Comparison of ENCODE assay signal across 8 mouse cellular contexts in the genomic region with DNA sequence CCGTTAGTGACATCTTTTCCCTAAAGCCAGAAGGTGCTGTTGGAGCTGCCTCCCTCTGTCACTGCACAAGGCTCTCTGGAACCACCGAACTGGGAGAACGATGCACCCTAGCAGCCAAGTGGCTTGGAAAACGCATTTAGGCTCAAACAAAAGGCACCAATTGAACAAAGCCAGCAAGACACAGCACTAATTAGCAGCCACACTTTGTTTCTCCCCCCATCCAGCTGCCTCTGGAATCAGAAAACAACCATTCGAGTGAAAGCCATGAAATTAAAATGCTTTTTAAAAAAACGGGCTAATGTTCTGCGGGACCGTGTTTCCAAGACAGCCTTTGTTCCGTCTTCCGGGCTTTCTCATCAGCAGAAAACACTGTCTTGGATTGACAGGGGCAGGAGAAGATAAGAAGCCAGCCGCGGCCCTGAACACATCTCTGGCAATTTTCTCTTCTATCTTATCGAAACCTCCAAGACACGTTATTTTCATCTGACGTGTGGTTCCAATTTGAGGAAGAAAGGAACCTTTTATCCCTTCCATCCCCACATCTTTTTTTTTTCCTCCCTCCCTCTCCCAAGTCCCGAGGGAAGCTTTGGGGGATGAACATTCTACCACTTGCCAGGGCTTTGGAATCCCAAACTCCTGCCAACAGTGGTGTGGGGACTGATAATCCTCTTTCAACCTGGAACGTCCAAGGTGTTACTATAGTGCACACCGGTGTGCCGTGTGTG. TPM values are rescaled to one million over a fixed set of nuclear protein-coding genes. Genes with fewer than 3 reads are reported as not detected.
DNase-seq lines count a peak whose midpoint lies in the region; ATAC-seq and TF ChIP-seq lines count a peak whose summit lies in the region.

No protein-coding gene starts in this region.

- H3K4me2 ChIP-seq in heart, embryonic 12.5 days = peak overlapping the region; percentile 64
- peak overlapping the region; percentile 35 for H3K4me2 ChIP-seq in hindbrain, embryonic 15.5 days
- peak overlapping the region; percentile 42 for H3K4me2 ChIP-seq in midbrain, embryonic 12.5 days (replicated peaks)

- H3K4me1 ChIP-seq in heart, embryonic 12.5 days (replicated peaks) = peaks cover 39% of the 10 kb centered on the region
- H3K4me1 ChIP-seq in hindbrain, embryonic 15.5 days (replicated peaks) = peaks cover 38% of the 10 kb centered on the region
- H3K4me1 ChIP-seq in midbrain, embryonic 12.5 days = peaks cover 29% of the 10 kb centered on the region

- no peak overlapping the region for H3K9ac ChIP-seq in heart, embryonic 12.5 days
- H3K9ac ChIP-seq in hindbrain, embryonic 15.5 days = no peak overlapping the region; the same call in 1 of the 2 replicates
- H3K9ac ChIP-seq in midbrain, embryonic 12.5 days (replicated peaks) = peak overlapping the region; percentile 28; the same call in 1 of the 2 replicates

- H3K27ac ChIP-seq in heart, embryonic 12.5 days (ENCODE audit: poor library complexity, severe bottlenecking) = no peak overlapping the region; the same call in 1 of the 2 replicates
- peak overlapping the region; percentile 78 for H3K27ac ChIP-seq in hindbrain, embryonic 15.5 days (replicated peaks)
- peak overlapping the region; percentile 83 for H3K27ac ChIP-seq in midbrain, embryonic 12.5 days (replicated peaks)
- no peak overlapping the region for H3K27ac ChIP-seq in gastrocnemius, adult 2 months

- no peaks in the 10 kb centered on the region for H3K9me3 ChIP-seq in heart, embryonic 12.5 days (replicated peaks)
- no peaks in the 10 kb centered on the region for H3K9me3 ChIP-seq in hindbrain, embryonic 15.5 days
- no peaks in the 10 kb centered on the region for H3K9me3 ChIP-seq in midbrain, embryonic 12.5 days

- intact Hi-C loops in gastrocnemius, adult 2 months (cut with DNase I) = no loop called here

- H3K27me3 ChIP-seq in heart, embryonic 12.5 days (replicated peaks) = no peaks in the 10 kb centered on the region
- H3K27me3 ChIP-seq in hindbrain, embryonic 15.5 days = no peaks in the 10 kb centered on the region
- no peaks in the 10 kb centered on the region for H3K27me3 ChIP-seq in midbrain, embryonic 12.5 days

- no peak for DNase-seq in heart, adult 9 months (ENCODE audit: low spot score in 2 of 2)
- peak; percentile 58 for DNase-seq in embryo, embryonic 10.5 days (ENCODE audit: low spot score)
- DNase-seq in adrenal gland, adult 18-20 months (ENCODE audit: low spot score in 2 of 2) = no peak
- DNase-seq in natural killer cell, adult 2 months (ENCODE audit: low spot score in 2 of 2) = no peak
- DNase-seq in gastrocnemius, adult 2 months = no peak

- peak overlapping the region; percentile 13 for H3K4me3 ChIP-seq in heart, embryonic 12.5 days
- H3K4me3 ChIP-seq in hindbrain, embryonic 15.5 days = no peak overlapping the region
- H3K4me3 ChIP-seq in midbrain, embryonic 12.5 days = no peak overlapping the region
- no peak overlapping the region for H3K4me3 ChIP-seq in gastrocnemius, adult 2 months

- WGBS in heart, embryonic 12.5 days = 5% methylated on average over 19 of the region's 19 CpGs
- WGBS in hindbrain, embryonic 15.5 days = 3% methylated on average over 19 of the region's 19 CpGs
- 3% methylated on average over 19 of the region's 19 CpGs for WGBS in midbrain, embryonic 12.5 days

- ATAC-seq in heart, embryonic 12.5 days (ENCODE audit: insufficient number of reproducible peaks, low FRiP score) = 0 out of 2 replicates have a peak, but pooled peaks have one; percentile 30
- ATAC-seq in hindbrain, embryonic 15.5 days (ENCODE audit: low FRiP score, low read depth) = no peak
- ATAC-seq in midbrain, embryonic 12.5 days (ENCODE audit: low FRiP score, low read depth) = no peak

- no peak for TF ChIP-seq CTCF in gastrocnemius, adult 2 months (IDR thresholded peaks at IDR 0.05)

- H3K36me3 ChIP-seq in heart, embryonic 12.5 days = no peaks in the 10 kb centered on the region
- H3K36me3 ChIP-seq in hindbrain, embryonic 15.5 days = no peaks in the 10 kb centered on the region
- H3K36me3 ChIP-seq in midbrain, embryonic 12.5 days = no peaks in the 10 kb centered on the region

RNA-seq across cellular contexts. Expression of a gene that starts 54.8 kb away (rescaled TPM):
- polyA plus RNA-seq in heart, embryonic 12.5 days (2016; fragmentation: Nextera tagmentation; extraction: Ambion mirVana) = 53.4 and 56.6 TPM in 2 replicates
- 57.2 and 63.0 TPM in 2 replicates for polyA plus RNA-seq in hindbrain, embryonic 15.5 days (2015; fragmentation: Nextera tagmentation; extraction: Ambion mirVana)
- polyA plus RNA-seq in midbrain, embryonic 12.5 days (2016; fragmentation: Nextera tagmentation; extraction: Ambion mirVana) = 63.7 and 68.9 TPM in 2 replicates
- 100 to 1,000 TPM; 106 to 159 TPM for total RNA-seq in adrenal gland, adult 18-20 months (2021)
- 10 to 100 TPM; 52.3 to 52.8 TPM for total RNA-seq in gastrocnemius, adult 2 months (2021)

Comparison
In these comparisons a context has a peak if more than half of its experiments do, and no peak if none do; other contexts are left out.
1. H3K27ac ChIP-seq: peak in hindbrain, embryonic 15.5 days (single experiment) and midbrain, embryonic 12.5 days (single experiment); none in heart, embryonic 12.5 days (single experiment) and gastrocnemius, adult 2 months (single experiment).
2. Peak in every context shown above with its lines, with median percentiles within 50 percentile points of each other: H3K4me2 ChIP-seq.